Mouse (Mus musculus): ENCODE results near the gene Trpm3.
A peak's percentile ranks its signal among the peaks of the same experiment; 100 is the strongest.

Gene Trpm3

DNA sequence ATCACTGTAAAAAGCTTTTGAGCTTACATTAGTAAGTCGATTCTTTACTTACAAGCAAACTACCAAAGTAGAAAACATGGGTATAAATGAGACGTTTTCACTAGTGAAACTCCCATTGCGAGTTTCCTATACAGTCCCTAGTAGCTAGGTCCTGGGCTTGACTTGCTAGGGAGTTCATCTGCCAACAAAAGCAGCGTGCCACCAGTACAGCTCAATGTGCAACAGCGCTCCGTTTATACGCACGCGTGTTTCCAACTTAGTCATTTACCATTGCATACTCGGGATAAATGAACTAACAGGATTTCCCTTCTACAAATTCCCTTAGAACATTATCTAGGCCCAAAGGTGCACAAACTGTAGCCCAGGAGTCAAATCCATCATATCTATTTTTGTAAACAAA lies 615.2 kb downstream of the Trpm3 start:
- DNase-seq (ENCODE audit: low spot score): no peak

DNA sequence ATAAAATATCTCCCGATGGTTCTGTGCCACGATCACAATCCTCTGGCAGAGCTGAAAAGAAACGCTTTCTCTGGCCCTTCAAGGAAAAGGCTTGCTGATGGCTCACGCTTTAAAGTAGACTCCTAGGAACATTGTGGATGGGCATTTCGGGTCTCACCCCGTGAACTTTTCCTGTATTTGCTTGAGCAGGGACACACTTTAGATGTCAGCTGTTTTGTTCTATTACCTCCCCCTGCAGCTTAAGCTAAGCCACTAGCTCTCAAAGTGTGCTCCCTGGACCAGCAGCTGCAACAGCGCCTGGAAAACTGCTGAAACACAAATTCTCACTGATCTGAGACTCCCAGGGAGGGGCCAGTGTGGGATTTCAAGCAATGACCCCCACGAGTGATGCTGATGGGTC lies 615.7 kb downstream of the Trpm3 start:
- no peak for DNase-seq (ENCODE audit: low spot score)

DNA sequence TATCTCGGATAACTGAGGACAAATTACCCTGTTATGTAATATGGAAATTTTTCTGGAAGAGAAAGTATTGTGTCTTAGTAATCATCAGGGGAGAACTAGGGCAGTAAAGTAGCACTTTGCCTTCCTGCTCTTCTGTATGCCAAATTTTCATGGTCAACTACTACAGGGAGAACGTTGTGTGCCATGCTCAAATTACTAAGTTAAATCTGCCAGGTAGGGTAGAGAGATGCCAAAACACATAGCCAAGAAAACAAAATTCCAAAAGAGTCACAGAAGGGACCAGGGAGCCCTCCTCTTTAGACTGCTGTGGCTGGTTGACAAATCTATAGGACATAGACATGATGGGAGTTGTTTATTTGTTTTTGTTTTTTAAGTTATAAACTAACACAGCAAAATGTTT lies 619.6 kb downstream of the Trpm3 start:
- DNase-seq (ENCODE audit: low spot score): no peak

DNA sequence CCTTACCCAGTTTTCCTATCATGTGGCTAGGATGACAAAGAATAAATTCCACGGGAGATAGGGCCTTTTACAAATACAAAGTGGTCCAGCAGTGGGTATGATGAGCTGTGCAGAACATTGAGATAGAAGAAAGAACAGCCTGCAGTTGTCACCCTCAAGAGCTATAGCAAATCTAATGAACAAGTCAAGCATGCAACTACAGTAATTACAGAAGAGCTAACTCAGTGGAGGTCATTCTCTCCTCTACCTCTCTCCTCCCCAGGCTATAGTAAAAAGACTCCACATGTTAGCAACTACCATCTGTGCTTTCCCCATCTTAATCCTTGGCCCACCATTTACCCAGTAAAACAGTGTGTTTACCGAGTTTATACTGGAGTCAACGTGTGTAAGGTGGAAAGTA lies 629.4 kb downstream of the Trpm3 start:
- no peak for DNase-seq (ENCODE audit: low spot score)

DNA sequence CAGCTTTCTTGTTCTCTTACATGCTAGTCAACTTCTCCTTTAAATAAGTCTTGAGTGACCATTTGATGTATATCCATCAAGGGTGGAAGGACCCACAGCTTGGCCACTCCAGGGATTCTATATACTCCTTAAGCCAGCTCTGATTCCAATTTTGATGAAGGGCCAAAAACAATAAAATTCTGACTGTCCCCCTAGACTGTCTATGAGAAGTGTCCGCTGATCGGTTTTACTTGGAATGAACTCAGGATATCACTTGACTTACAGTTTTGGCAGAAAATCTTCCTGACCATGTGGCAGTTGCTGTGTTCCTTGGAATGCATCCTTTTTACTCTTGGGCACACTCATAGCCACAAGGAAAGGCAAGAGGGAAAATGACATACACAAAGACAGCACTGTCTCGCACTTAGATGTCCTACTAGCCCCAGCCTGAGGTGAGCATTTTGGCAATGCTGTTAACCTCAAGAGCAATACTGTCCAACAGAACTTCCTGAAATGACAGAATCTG lies 636.4 kb downstream of the Trpm3 start:
- no peak for DNase-seq (ENCODE audit: low spot score)

DNA sequence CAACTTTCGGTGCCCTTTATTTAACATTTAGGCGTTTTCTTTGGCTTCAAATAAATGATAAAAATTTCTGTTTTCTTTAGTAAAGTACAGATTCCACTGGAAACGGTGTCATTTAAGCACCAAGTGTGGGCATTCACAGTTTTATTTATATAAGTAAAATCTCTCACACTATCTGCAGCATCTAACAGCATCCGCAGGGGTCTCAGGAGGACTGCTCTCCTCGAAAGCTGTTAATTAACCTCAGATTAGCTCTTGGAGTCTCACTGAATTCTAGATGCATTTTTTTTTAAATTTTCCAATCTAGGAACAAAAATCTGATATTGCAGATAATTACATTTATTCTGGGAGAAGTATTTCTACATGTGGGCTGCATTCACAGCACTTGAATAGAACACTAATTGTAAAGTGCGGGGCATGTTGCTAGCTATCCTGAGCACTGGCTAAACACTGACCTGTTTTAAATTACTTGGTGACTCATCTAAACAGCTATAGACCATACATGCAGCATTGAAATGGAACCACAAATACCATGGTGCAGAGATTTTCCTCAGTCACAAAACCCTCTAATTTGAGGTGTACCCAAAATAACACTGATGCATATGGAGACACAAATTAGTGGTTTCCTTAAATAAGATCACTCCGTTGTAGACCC lies 641.5 kb downstream of the Trpm3 start:
- no peak for DNase-seq (ENCODE audit: low spot score)

DNA sequence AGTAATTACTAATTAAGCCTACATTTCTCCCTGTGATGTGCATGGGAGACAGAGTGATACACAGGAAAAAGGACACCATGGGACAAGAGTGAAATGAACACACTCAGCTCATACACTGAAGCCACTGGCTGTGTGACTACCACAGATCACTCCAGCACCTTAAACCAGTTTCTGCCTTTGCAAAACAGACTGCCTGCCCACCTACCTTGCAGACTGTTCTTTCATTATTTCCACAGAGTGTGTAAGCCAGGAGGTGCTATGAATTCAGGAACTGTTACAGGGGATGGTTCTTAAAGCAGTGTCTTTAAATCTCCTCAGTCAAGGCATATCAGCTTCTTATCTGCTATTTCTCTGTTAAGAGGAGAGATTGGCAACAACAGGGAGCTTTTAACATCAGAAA lies 642.7 kb downstream of the Trpm3 start:
- no peak for DNase-seq (ENCODE audit: low spot score)

DNA sequence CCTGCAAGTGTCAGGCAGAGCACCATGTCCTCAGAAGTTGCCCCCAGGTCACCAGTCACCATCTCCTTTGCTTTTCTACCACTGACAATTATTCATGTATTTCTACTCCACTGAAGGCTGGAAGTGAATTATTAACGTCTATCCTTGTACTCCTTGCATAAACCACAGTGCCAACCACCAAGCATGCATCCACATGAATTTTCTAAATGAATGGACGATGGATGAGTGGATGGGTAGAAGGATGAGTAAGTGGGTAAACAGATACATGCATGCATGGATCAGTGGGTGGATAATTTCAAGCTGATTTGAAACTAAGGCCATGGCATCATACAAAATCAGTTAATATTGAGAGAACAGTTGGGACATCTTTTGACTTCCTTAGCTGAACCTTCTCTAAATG lies 644.9 kb downstream of the Trpm3 start:
- no peak for DNase-seq (ENCODE audit: low spot score)

DNA sequence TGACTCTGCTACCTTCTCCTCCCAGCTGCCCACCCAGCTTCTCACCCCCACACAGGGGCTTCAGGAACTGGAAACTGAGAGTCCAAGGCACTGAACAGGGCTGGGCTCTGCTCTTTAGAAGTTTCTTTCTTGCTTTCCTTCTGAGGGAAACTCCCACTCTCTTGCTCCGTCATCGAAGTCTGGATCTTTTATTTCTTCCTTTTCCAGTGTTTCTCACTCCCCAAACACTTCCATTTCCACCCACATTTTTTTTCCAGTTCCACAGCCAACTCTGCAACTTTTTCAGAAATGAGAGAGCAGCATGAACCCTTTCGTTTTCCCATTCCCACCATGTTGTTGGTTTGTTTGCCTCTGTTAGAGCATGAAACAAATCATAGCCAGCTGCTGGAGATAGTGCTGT lies 650.9 kb downstream of the Trpm3 start:
- DNase-seq (ENCODE audit: low spot score): no peak

DNA sequence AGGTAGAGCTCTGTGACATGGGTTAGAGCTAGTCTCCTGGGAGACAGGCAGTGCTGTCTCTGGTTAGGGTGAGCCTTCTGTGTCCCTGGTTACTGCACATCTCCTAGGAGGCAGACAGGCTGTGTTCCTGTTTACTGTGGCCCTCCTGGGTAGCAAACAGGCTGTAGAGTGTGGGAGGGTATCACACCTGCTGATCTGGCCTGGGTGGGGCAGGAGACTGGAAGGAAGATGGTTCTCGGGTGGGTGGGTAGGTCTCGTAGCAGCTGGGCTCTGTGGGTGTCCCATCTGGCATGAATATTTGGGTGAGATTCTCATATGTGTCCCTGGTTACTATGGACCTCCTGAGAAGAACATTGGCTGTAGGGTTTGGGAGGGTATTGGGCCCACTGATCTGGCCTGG lies 658.1 kb downstream of the Trpm3 start:
- DNase-seq (ENCODE audit: low spot score): no peak

DNA sequence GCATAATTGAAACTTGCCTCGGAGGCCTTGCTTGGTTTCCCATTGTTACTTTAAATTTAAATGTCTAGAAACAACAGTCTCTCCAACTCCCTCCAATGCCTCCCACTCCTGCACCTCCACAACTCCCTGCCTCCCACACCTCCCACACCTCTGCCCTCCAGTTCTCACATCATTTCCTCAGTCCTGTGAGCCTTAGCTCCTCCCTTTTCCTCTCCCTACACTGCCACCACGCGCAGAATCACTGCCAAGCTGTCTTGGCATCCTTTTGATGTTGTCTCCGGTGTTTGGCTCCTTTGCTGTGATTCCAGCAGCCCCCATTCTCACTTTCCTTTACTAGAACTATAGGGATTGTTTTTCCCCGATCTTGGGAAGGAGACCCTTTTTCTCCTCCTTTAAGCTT lies 661.6 kb downstream of the Trpm3 start:
- peak; percentile 29 for DNase-seq (ENCODE audit: low spot score)

DNA sequence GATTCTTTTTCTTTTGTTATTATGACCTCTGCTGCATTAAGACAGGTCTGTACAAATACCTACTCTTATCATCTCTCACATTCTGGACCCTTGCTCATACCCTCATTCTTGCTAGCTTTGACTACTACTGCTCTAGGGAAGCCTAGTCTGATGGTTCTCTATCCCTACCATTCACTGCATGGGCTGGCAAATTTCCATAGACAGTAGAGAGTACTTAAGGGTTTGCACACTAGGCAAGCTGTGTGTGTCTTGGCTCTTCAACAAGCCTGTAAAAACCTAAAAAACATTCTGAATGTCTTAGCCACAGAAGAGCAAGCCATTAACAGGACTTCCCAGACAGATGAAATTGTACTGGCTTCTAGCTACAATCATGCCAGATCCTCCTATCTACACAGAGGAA lies 664.5 kb downstream of the Trpm3 start:
- no peak for DNase-seq (ENCODE audit: low spot score)

DNA sequence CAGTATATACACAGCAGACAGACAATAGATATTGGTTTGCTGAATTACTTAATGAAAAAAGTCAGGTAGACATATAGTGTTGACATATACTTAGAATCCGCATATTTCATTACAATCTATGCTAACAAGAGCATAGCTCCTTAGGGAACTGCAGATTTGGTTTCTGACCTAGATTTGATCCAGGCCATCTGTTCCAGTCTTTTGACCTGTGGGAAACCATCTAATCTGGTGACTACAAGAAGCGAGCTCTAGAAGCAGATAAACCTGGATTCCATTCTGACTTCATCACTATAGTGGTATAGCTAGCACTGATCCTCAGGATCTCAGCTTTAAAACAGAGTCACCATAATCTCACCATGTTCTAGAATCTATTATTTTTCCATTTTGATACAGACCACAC lies 665.5 kb downstream of the Trpm3 start:
- DNase-seq (ENCODE audit: low spot score): no peak

DNA sequence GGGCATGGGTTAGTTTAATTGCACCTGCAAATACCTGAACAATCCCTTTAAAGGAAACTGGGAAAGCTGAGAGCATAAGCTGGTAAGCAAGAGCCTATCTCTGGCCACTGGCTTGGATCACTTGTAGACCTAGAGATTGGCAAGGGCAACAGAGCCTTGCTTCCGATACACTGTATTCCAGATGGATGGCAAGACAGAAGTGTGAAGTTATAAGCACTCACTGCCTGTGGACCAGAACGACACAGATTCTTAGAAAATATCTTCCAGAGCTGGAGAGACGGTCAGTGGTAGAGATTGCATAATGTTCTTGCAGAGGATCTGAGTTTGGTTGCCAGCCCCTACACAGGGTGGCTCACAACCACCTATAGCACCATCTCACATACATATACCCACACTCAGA lies 671.4 kb downstream of the Trpm3 start:
- DNase-seq (ENCODE audit: low spot score): no peak

DNA sequence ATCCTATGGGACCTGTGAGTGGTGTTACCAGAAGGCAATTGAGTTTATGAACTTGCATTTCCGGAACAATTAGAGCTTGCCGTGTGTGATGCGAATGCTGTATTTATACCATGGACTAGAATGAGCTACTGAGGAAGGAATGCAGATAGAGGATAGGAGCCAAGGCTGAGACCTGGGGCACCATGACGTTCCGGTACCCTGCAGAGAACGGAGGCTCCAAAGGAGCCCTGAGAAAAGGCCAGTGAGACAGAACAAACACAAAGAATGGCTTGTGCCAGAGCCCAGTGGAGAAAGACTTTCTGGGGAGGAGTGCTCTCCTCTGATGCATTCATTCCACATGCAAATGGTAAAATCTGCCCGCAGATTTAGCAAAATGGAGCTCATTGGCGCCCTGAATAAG lies 682.9 kb downstream of the Trpm3 start:
- DNase-seq (ENCODE audit: low spot score): no peak

DNA sequence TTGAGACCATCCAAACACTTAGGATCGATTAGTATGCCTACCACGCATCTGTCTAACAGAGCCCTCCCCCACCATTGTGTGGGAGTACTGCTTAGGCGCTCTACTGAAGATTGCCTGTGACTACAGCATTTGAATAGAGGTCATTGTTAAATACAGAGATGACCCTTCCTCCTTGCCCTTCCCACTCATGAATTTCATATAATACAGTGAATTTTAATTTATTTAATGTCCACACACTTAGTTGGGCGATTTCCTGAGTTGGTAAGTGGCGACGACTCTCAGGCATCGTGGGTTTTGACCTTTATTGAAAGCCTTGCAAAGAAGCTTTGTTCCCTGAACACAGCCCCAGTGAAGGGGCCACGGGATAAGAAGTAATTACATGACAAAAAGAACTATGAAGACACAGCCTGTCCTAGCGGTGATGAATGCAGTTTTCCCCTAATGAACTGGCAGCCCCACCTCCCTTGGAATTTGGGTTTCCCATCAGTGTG lies 684.7 kb downstream of the Trpm3 start:
- no peak for DNase-seq (ENCODE audit: low spot score)

DNA sequence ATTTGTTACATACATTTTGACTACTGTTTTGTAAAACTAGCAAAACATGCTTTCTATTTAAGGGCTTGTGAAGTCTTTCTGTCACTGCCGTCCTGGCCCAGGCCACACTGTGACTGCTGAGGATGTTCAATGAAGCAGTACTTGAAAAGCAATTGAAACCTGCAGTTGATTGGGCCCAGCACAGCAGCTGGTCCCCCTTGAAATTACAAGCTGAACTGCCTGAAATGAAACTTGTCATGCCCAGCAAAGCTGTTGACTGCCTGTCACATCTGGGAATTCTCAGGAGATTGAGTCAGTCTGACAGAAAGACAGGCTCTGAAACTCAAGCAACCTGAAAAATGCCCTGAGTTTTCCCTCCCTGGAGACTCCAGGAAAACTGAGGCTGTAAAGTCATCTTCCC lies 687.0 kb downstream of the Trpm3 start:
- DNase-seq (ENCODE audit: low spot score): no peak

DNA sequence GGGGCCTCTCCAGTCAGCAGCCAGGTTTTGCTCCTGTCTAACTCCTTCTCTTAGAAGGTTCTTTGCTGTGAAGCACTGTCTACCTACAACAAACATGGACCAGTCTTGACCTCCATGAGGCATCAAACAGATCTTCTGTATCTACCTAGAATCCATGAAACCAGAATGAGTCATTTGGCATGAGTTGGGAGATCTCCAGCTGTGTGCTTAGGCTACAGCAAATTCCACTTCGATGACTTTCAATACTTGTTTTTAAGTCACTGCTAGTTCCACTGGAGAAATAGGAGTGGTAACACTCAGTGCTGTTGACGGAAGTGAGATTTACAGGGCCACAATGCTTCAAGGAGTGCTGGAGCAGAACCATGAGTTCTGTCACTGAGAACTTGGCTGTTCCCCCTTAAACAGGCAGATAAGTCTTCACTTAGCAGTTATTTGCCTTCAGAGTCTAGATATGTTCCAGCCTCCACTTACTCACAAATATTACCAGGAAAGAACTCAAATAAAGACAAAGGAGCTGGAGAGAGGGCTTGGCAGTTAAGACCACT lies 689.4 kb downstream of the Trpm3 start:
- no peak for DNase-seq (ENCODE audit: low spot score)

DNA sequence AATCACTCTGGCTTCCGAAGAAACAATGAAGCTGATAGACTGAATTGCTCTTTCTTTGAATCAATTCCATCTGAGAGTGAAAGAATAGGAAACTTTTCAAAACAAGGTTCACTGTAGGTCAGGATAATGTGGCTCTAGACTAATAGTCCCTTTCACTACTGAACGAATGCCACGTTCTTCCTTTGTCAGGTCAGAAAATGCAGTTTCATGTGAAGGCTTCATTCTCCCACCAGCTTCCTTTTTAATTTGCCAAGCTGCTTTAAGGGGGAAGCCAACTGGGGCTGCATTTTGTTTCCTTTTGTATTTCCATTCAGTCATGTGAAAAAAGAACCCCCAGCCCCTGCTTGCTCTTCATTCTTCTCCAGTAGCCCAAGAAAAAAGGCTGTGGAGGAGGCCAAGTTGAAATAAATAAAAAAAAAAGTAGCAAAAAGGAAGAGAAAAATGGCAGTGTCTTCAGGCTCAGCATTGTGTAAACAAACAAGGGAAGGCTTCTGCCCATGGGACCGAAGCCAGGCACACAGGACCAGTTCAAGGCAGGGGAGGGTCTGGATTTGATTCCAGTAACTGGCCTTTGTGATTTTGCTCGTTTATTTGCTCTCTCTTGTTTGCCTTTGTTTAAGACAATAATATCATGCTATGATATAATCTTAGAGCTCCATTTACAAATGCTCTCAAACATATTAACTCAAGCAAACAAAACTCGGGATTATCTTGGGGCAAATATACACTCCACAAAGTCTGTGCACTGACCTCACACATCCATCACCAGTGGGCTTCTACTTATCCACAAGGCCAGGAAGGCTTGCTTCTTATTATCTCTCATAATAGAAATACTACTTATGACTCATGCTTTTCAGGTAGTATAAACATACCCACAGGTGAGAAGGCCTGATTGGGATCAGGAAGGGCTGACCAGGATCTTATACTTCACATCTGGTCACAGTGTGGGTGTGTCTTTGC lies 702.5 kb downstream of the Trpm3 start:
- no peak for DNase-seq (ENCODE audit: low spot score)

DNA sequence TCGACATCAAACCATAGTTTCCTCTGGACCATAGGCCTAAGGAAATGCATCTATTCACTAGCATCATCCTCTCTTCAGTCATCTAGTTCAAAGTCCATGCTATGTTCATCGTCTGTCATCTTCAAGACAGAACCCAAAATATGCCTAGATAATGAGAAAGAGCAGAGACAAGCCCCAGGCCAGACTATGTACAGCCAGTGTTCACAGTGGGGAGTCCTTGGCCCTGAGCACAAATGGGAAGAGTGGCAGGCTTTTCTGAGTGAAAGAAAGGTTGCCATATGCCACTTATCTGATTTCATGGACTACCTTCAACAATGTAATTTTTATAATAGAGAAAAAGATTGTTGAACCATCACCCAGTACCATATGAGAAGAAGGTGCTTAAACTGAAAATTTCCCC lies 703.9 kb downstream of the Trpm3 start:
- no peak for DNase-seq (ENCODE audit: low spot score)

DNA sequence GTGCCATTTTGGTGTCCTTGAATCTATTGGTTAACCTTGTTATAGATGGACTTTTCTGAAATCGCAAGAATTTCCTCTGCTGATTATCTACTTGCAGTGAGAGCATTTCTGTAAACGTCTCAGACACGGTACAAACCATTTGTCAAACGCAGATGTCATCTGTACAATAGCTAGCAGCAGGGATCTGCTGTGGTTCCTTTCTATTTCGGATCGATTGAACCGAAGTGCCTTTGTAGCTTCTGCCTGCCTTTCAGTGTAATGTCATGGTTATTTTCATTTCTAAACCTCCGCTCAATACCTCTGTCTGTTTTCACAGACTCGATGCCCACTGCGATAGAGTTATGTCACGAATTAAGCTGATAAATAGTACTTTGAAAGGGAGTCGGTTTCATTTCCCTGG lies 708.9 kb downstream of the Trpm3 start:
- no peak for DNase-seq (ENCODE audit: low spot score)

DNA sequence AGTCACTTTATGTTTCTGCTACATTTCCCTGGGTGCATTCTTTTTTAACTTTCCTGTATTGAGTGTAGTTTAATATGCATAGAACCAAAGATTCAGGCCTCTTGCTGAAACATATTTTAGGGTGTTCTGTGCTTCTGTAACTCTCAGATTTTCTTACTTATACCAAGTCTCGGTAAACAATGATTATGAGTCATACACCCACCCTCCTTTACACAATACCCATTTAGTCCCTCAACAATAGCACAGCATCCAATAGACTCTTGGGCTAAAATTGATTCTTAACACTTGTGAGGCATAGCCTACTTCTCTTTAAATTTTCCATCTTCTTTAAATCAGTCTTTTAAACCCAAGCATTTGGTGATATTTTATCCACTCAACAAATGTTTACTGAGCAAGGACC lies 709.4 kb downstream of the Trpm3 start:
- DNase-seq (ENCODE audit: low spot score): no peak
